Mouse (Mus musculus) kidney, embryonic 15.5 days (tissue): Measurements from ENCODE around the gene Polrmt. TPM values are rescaled to one million over a fixed set of nuclear protein-coding genes. Genes with fewer than 3 reads are reported as not detected.
A peak's percentile ranks its signal among the peaks of the same experiment; 100 is the strongest.
"Not testable (repeated sequence)": the region's sequence is repeated elsewhere in the genome, so short reads cannot be mapped to it uniquely, and the experiment has no call there.

Experiments used
- ATAC-seq: fragments of 200-750 bp; cut with Nextera tagmentation; replicated peaks from 2 replicates; pipeline ENCODE4 v1.8.0; 2017; ENCODE audit warnings: moderate TSS enrichment; ENCODE audit not compliant: low FRiP score
- H3K27ac ChIP-seq: fragments of 300-500 bp; sonication (generic); 2 replicates; pipeline ENCODE4 v1.5.1; 2015; ENCODE audit warnings: mild to moderate bottlenecking, inconsistent platforms
- H3K27me3 ChIP-seq: fragments of 300-500 bp; sonication (generic); 2 replicates; pipeline ENCODE4 v1.6.1; 2015; ENCODE audit warnings: inconsistent platforms
- H3K36me3 ChIP-seq: fragments of 300-500 bp; sonication (generic); 2 replicates; pipeline ENCODE4 v1.6.1; 2015; ENCODE audit warnings: inconsistent platforms
- H3K4me1 ChIP-seq: fragments of 300-500 bp; sonication (generic); 2 replicates; pipeline ENCODE4 v1.6.1; 2015; ENCODE audit warnings: inconsistent platforms
- H3K4me2 ChIP-seq: fragments of 300-500 bp; sonication (generic); 2 replicates; pipeline ENCODE4 v1.6.1; 2015; ENCODE audit warnings: moderate library complexity, mild to moderate bottlenecking, inconsistent platforms
- H3K4me3 ChIP-seq: fragments of 300-500 bp; sonication (generic); replicated peaks from 2 replicates; pipeline ENCODE4 v1.5.1; 2015; ENCODE audit warnings: mild to moderate bottlenecking, inconsistent platforms
- H3K9ac ChIP-seq: fragments of 300-500 bp; sonication (generic); 2 replicates; pipeline ENCODE4 v1.6.1; 2015; ENCODE audit warnings: mild to moderate bottlenecking, inconsistent platforms
- H3K9me3 ChIP-seq: fragments of 300-500 bp; sonication (generic); replicated peaks from 2 replicates; pipeline ENCODE4 v1.6.1; 2016; ENCODE audit warnings: inconsistent platforms
- WGBS: fragments of 180-500 bp; shearing (Covaris S2); methylation state at CpG from one replicate; pipeline ENCODE4 v1.1.7; 2015; ENCODE audit warnings: mixed read lengths; 5-methylcytosine and 5-hydroxymethylcytosine counted together
- polyA plus RNA-seq: library from polyadenylated mRNA; unstranded; fragments of >200 nt; fragmentation: Nextera tagmentation; extraction: Ambion mirVana; gene quantifications from 2 replicates; pipeline ENCODE4 v1.2.1, GENCODE M21; 2015

Gene Polrmt
- polyA plus RNA-seq, 1 experiment from 2014 or later: 54.4 TPM

DNA sequence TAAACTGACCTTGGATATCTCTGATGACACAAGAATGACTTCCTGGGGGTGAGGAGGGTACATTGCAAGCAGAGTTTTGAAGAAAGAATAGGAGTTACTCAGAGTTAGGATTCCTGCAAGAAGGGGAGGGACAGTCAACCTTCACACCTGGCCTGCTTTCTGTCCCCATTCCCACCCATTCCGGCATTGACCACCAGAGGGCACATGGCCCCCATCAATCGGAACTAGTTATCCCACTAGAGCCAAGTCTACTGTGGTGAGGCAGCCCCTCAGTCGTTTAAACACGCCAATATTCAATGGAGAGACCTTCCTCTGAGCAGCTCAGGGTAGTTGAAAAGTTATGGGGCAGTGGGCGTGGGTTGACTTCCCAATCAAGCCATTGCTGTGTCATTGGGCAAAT is 22.0 kb upstream of the Polrmt start:
- WGBS: under 1% methylated on average over 5 of the region's 5 CpGs
- Histone ChIP-seq H3K4me2 (peak overlapping the region; percentile 91), H3K4me1 (peaks cover 45% of the 10 kb centered on the region), H3K9me3 (no peaks in the 10 kb centered on the region), H3K27me3 (no peaks in the 10 kb centered on the region), H3K9ac (no peak overlapping the region), H3K36me3 (no peaks in the 10 kb centered on the region), H3K4me3 (no peak overlapping the region), H3K27ac (0 out of 2 replicates have a peak overlapping the region, but pooled peaks have one; percentile 0)
- ATAC-seq: no peak

DNA sequence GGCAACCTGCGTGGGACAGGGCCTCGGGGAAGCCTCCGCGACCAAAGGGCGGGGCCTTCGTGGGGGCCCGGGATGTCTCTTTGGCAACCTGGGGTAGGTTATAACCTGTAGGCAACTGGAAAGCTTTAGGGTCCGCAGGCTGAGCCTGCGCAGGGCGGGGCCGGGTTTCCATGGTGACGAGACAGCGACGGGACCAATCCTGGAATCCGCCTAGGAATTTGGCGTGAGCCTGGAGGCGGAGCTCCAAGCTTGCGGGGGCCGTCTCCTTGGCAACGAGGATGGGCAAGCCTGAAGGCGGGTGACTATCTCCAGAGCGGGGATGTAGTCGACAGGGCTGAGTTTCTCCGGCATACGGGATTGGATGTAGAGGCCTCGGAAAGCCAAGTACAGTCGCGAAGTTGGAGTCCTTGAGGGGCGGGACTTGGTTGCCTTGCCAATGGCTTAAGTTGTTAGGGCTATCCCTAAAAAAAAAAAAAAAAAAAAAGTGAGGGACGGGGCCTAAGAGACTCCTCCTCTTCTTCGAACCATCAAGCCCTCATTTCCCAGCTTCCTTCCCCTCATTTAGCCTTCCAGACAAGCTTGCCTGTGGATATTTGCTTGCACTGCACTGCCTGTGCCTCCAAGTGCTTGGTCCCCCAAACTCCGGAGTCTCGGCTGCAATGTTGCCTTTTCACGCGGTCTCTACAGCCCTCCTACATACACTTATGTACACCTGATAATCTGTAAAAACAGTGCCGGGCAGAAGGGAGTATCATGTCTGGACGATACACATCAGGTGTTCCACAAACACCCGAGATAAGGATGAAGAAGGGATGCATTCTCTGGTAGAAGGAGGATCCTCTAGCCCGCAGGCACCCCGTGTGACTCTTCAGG is 21.2 kb upstream of the Polrmt start:
- Histone ChIP-seq H3K4me3 (peak overlapping the region; percentile 98), H3K27me3 (no peaks in the 10 kb centered on the region), H3K9me3 (no peaks in the 10 kb centered on the region), H3K27ac (peak overlapping the region; percentile 97), H3K9ac (peak overlapping the region; percentile 43; the same call in 1 of the 2 replicates), H3K4me2 (peak overlapping the region; percentile 91), H3K4me1 (peaks cover 47% of the 10 kb centered on the region), H3K36me3 (peaks cover 2% of the 10 kb centered on the region)
- ATAC-seq: peak; percentile 82
- WGBS: 9% methylated on average over 40 of the region's 40 CpGs

DNA sequence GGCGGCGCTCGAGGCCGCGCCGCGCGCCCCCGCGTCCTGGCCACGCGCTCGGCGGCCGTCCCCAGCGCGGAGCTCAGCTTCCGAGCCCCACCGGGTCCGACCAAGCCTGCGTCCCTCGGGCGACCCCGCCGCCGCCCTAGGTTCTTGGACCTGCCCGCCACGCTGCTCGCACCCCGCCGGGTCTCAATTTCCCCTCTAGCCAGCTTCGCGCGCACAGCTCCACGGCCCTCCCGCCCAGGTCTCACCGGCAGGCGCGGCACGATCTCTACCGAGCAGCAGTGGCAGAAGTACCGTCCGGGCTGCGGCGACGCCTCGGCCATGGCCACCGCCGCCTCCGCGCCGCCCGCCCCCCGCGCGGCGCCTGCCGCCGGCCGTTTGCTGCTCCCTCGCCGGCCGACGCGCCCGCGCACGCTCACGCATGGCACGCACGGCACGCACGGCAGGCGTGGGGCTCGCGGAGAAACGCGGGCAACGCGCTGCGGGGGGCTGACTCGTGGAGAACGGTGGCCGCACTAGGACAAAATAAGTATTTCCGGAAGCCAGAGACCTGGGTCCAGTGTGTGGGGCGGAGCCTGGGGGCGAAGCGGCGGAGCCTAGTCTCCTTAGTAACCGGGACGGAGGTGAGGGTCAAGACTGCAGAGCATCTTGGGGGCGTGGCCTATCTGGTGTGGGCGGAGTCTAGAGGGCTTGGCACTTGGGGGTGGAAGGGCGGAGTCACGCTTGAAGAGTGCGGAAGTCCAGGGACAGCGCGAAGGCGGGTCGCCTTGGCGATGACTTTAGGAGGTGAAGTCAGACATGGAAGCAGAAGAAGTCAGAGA is 20.3 kb upstream of the Polrmt start, which contains the start of gene Rnf126:
Gene Rnf126, minus strand, starts transcription at position 445 of the 818 bp plus-strand sequence.
- peak; percentile 92 for ATAC-seq
- peak within 1 kb of the TSS; percentile 98 for H3K4me3 ChIP-seq
- no peaks in the 10 kb centered on the region for H3K9me3 ChIP-seq
- 1% methylated on average over 101 of the region's 101 CpGs for WGBS
- peak within 1 kb of the TSS; percentile 96 for H3K9ac ChIP-seq
- no peaks in the 10 kb centered on the region for H3K27me3 ChIP-seq
- H3K4me2 ChIP-seq: peak within 1 kb of the TSS; percentile 91
- peak within 1 kb of the TSS; percentile 97 for H3K27ac ChIP-seq
- H3K4me1 ChIP-seq: peaks cover 47% of the 10 kb centered on the region
- peaks cover 11% of the 10 kb centered on the region for H3K36me3 ChIP-seq

DNA sequence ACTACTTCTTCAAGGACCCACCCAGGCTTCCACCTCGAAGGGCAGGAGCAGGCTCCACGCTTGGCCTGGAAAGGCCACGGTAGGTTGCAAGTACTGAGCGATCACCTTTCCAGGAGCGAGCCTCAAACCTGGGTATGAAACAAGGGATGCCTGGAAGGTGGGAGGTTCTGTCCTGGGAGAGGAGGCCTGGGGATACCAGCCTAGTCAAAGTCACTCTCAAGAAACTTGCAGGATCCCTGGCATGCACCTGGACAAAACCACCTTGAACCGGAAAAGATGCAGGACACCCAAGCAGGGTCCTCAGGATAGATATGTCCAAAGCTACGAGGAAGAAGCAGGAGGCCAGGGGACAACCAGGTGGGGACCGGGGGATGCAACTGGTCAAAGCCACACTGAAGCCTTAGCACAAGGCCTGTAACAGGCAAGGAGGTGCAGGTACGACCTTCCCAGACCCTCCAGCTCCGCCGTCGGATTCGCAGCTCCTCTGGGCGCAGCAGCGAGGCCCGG is 19.7 kb upstream of the Polrmt start:
- Histone ChIP-seq H3K9me3 (no peaks in the 10 kb centered on the region), H3K27me3 (no peaks in the 10 kb centered on the region), H3K4me1 (peaks cover 47% of the 10 kb centered on the region), H3K27ac (peak overlapping the region; percentile 97), H3K4me3 (peak overlapping the region; percentile 98), H3K36me3 (peaks cover 18% of the 10 kb centered on the region), H3K4me2 (peak overlapping the region; percentile 91), H3K9ac (peak overlapping the region; percentile 96)
- no peak for ATAC-seq
- 7% methylated on average over 16 of the region's 16 CpGs for WGBS

DNA sequence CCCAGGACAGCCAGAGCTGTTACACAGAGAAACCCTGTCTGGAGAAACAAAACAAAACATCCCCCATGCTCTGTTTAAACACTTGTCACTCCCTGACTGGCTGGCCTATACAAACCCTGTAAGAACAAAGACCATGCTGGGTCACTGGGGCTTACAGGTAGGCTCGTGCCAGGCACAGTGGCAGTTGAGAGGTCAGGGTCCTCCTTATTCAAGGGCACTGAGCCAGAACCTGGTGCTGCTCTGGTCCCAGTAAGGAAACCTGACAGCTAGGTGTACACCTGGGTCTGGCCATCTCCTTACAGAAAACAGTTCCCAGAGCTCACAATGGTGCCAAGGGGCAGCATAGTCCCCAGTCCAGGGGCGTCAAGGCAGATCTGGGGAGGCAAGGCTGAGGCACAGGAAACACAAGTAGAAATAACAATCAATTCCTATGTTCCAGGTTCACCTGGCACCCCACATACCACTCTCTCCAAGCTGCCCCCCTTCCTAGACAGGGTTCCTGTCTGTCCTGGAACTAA is 18.9 kb upstream of the Polrmt start:
- 54% methylated on average over 2 of the region's 2 CpGs for WGBS
- no peak overlapping the region for H3K27ac ChIP-seq
- H3K36me3 ChIP-seq: peaks cover 25% of the 10 kb centered on the region
- H3K4me3 ChIP-seq: peak overlapping the region; percentile 98
- H3K27me3 ChIP-seq: no peaks in the 10 kb centered on the region
- H3K4me1 ChIP-seq: peaks cover 47% of the 10 kb centered on the region
- ATAC-seq: no peak
- H3K9ac ChIP-seq: peak overlapping the region; percentile 96
- H3K9me3 ChIP-seq: no peaks in the 10 kb centered on the region
- peak overlapping the region; percentile 91 for H3K4me2 ChIP-seq

DNA sequence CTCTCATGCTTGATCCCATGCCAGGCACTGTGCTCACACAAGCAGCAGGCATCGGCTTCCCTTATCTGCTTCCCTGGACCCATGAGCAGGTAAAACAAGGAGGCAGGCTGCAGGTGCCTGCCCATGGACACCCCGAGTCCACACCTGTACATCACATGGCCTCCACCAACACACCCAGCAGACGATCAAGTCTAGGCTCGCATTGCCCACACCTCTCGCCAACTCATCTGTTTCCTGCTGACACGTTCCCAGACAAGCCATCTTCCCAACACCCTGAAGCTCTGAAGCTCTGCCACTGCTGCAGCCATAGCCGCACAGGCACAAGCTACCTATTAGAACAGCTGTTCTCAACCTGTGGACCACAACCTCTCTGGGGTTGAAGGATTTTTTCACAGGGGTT is 17.9 kb upstream of the Polrmt start:
- H3K4me2 ChIP-seq: no peak overlapping the region
- no peaks in the 10 kb centered on the region for H3K9me3 ChIP-seq
- H3K4me1 ChIP-seq: peaks cover 47% of the 10 kb centered on the region
- ATAC-seq: no peak
- WGBS: 82% methylated on average over 7 of the region's 7 CpGs
- no peak overlapping the region for H3K9ac ChIP-seq
- no peak overlapping the region for H3K4me3 ChIP-seq
- H3K27me3 ChIP-seq: no peaks in the 10 kb centered on the region
- H3K27ac ChIP-seq: no peak overlapping the region
- H3K36me3 ChIP-seq: peaks cover 34% of the 10 kb centered on the region

DNA sequence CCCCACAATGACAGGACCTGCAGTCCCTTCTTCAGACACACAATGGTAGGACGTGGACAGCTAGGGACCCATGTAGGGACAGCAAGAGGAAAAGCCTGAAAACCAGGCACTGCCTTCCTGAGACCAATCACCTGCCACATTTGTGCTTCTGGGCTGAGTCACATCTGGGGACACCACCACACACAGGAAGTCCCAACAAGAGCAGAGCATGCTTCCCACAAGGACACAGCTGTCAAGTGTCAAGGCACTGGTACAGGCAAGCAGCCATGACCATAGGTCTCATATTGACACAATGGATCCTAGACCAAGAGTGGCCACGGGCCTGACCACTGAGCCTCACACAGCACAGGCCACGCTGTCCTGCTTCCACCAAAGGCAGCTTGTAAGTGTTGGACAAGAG is 16.5 kb upstream of the Polrmt start:
- H3K27me3 ChIP-seq: no peaks in the 10 kb centered on the region

DNA sequence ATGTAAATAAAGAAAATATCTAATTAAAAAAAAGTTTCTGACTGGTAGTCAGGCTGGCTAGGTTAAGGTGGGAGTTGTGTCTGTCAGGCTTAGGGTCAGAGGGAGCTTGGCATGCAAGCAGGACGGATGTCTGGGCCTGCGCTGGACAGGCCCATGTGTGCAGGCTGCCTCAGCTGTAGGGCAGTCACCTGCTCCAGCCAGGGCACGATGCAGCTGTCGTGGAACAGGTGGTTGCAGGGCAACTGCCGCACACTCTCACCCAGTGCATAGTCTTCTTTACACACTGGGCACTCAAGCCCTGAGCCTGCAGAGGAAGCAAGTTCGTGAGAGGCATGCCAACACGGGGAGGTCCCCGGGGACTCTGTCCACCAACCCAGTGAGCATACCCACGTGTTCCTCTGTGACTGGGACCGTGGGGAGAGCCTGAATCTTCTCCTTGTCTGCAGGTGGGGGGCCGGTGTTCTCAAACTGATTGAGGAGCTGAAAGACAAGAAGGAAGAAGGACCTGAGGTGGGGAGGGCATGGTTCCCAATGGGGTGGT is 14.3 kb upstream of the Polrmt start:
- Histone ChIP-seq H3K9me3 (no peaks in the 10 kb centered on the region), H3K27me3 (no peaks in the 10 kb centered on the region), H3K9ac (no peak overlapping the region), H3K4me1 (peaks cover 25% of the 10 kb centered on the region), H3K4me3 (no peak overlapping the region), H3K27ac (no peak overlapping the region), H3K36me3 (peaks cover 69% of the 10 kb centered on the region), H3K4me2 (no peak overlapping the region)
- 93% methylated on average over 11 of the region's 11 CpGs for WGBS
- ATAC-seq: no peak

More for the DNA sequence above, 16.5 kb upstream of the Polrmt start:
- H3K9ac ChIP-seq: no peak overlapping the region
- no peak overlapping the region for H3K4me3 ChIP-seq
- no peak for ATAC-seq
- H3K4me2 ChIP-seq: no peak overlapping the region
- H3K36me3 ChIP-seq: peaks cover 48% of the 10 kb centered on the region
- 79% methylated on average over 3 of the region's 3 CpGs for WGBS
- H3K9me3 ChIP-seq: no peaks in the 10 kb centered on the region
- peaks cover 34% of the 10 kb centered on the region for H3K4me1 ChIP-seq
- no peak overlapping the region for H3K27ac ChIP-seq

DNA sequence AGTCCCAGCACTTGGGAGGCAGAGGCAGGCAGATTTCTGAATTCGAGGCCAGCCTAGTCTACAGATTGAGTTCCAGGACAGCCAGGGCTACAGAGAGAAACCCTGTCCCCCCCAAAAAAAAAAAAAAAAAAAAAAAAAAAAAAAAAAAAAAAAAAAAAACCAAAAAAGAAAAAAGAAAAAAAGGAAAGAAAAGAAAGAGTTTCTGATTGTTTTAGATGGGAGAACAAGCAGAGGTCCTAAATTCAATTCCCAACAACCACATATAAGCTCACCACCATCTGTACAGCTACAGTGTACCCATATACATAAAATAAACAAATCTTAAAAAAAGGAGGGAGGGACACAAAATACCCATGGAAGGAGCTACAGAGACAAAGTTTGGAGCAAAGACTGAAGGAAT is 13.3 kb upstream of the Polrmt start:
- WGBS: 91% methylated on average over 1 of the region's 1 CpGs
- H3K9ac ChIP-seq: not testable (repeated sequence)
- peaks cover 69% of the 10 kb centered on the region for H3K36me3 ChIP-seq

DNA sequence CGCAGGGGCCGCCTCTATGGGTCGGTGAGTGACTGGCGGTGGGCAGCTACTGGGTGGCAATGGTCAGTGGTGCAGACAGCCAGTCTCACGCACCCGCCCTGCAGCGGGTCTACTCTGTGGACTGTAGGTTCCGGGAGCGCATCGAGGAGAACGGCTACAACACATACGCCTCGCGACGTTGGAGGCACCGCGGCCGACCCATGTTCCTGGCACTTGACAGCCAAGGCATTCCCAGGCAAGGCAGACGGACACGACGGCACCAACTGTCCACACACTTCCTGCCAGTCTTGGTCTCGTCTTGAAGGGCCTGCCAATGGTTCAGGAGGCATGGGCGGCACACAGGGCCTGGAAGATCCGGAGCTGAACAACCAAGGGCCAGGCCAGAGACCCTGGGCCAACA is 10.3 kb upstream of the Polrmt start:
- Histone ChIP-seq H3K9me3 (no peaks in the 10 kb centered on the region), H3K27me3 (no peaks in the 10 kb centered on the region), H3K9ac (no peak overlapping the region), H3K4me3 (no peak overlapping the region), H3K4me1 (peaks cover 10% of the 10 kb centered on the region; the same call in 1 of the 2 replicates), H3K36me3 (peaks cover 58% of the 10 kb centered on the region), H3K4me2 (no peak overlapping the region), H3K27ac (no peak overlapping the region)
- no peak for ATAC-seq
- 85% methylated on average over 24 of the region's 24 CpGs for WGBS

More for the DNA sequence above, 13.3 kb upstream of the Polrmt start:
- peaks cover 24% of the 10 kb centered on the region for H3K4me1 ChIP-seq
- H3K9me3 ChIP-seq, H3K4me2 ChIP-seq, H3K27ac ChIP-seq, H3K4me3 ChIP-seq, H3K27me3 ChIP-seq, ATAC-seq: not testable (repeated sequence)

DNA sequence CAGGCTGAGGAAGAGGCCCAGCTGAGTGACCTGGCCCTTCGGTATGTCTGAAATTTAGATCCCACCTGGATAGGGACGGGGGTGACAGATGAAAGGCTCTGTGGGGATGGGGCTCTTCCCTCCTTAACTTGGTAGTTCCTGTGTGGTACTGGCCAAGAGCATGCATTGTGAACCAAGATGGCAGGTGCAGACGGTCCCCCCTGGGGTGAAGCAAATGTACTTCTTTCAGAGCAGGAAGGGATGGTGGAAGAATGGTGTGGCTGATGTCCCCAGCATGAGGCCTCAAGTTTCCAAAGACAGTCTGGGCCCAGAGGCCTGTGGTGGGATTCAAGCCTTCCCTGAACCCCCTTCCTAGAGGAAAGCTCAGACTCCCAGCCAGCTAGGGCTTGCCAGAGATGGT is 9.5 kb upstream of the Polrmt start:
- Histone ChIP-seq H3K9ac (no peak overlapping the region), H3K4me2 (no peak overlapping the region), H3K36me3 (peaks cover 50% of the 10 kb centered on the region), H3K4me3 (no peak overlapping the region), H3K9me3 (no peaks in the 10 kb centered on the region), H3K4me1 (peaks cover 10% of the 10 kb centered on the region; the same call in 1 of the 2 replicates), H3K27ac (no peak overlapping the region), H3K27me3 (no peaks in the 10 kb centered on the region)
- WGBS: 81% methylated on average over 3 of the region's 3 CpGs
- ATAC-seq: no peak
